Mouse (Mus musculus) C2C12 (cell line): ENCODE results near the gene Tmem218.

Experiments
- CEBPB ChIP-seq: IDR thresholded peaks from one replicate; pipeline ENCODE4 v1.6.1; 2011; ENCODE audit warnings: low read depth, mild to moderate bottlenecking, control low read depth, moderate library complexity
- MAX ChIP-seq: IDR thresholded peaks from one replicate; pipeline ENCODE4 v1.6.1; 2011; ENCODE audit warnings: mild to moderate bottlenecking, control low read depth

GRCm38 (mm10) chr9:37248381-37248906 lies 40.4 kb downstream of the Tmem218 start:
- TF ChIP-seq MAX (no peak), CEBPB (no peak)
